Mouse (Mus musculus) right cerebral cortex, postnatal 36 days (tissue): Measurements from ENCODE around the gene Polr1c.
A peak's percentile ranks its signal among the peaks of the same experiment; 100 is the strongest.

Experiments
- DNase-seq, 2 experiments: peaks; one replicate each; pipeline ENCODE4 v3.0.0; 2022; ENCODE audit warnings: low spot score in 2 of 2, mixed read lengths in 1 of 2

Polr1c gene

DNA sequence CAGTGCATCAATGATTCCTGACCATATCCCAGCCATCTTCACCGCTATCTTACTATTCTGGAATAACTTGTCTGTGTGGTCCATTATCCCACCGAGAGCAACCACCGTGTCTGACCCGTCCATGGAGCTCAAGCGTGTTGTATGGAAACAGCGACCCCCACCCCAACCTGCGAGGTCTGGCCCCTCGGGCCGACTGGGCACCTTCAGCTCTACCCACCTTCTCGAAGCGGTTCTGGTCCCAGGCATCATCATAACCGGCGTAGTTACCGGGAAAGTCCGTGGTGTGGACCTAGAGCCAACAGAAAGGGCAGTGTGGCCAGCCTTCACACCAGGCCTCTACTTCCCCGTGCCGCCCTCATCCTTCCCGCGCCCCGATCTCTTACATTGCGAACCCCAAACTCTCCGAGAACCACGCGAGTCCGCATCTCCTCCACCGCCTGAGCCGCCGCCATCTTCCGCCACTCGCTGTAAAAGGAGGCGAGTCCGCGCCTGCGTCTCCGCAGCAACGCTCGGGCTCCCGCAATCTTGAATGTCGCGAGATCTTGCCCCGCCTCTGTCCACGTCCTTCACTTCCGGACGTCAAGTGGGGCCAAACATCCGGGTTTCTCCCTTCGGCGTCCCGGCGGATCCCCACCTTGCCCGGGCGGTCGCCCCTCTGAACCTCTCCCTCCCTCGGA lies at the start of gene Polr1c, which contains the start of gene Yipf3:
Polr1c (minus strand) TSS at position 543 of the 677 bp plus-strand sequence.
Yipf3 (plus strand) TSS at position 569 of the 677 bp plus-strand sequence.
- peak; percentile 93 for DNase-seq

- no peak for DNase-seq
Measured at GRCm38 (mm10) chr17:46297028-46297363, 49.1 kb upstream of the Polr1c start.

GRCm38 (mm10) chr17:46296601-46297000 lies 48.7 kb upstream of the Polr1c start:
- no peak for DNase-seq

DNA sequence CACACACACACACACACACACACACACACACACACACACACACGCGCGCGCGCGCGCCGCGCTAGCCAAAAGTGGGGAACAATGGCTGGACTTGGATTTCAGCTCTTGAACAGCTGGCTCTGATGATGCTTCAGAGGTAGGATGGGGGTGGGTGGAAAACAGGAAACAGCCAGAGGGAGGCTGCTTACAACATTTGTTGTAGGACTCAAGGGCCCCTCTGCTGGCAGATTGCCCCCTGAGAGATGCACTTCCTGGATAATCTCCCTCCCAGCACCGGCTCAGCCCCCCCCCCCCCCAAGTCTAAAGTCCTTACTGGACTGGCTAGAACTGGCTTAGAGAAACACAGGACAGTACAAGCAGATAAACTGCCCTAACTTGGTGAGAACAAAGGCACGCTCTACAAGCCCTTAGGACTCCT lies 39.8 kb upstream of the Polr1c start:
- no peak for DNase-seq

GRCm38 (mm10) chr17:46285407-46285806 lies 37.6 kb upstream of the Polr1c start:
- no peak for DNase-seq

- no peak for DNase-seq
Measured at GRCm38 (mm10) chr17:46284653-46285052, 36.8 kb upstream of the Polr1c start.

DNA sequence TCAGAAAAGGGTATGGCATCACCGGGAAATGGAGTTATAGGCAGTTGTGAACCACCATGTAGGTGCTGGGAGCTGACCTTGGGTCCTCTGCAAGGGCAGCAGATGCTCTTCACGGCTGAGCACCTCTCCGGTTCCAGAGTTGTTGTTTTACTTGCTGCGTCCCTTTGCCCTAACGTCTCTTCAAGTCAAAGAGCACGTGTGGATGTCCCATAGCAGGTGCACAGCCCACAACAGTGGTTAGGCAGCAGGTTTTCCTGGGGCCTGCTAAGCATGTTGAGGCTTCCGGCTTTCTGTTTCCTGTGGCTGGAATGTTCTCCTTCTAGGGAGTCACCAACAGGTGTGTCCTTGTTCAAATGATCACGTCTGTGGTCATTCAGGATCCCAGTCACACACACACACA lies 36.1 kb upstream of the Polr1c start:
- DNase-seq: no peak

DNA sequence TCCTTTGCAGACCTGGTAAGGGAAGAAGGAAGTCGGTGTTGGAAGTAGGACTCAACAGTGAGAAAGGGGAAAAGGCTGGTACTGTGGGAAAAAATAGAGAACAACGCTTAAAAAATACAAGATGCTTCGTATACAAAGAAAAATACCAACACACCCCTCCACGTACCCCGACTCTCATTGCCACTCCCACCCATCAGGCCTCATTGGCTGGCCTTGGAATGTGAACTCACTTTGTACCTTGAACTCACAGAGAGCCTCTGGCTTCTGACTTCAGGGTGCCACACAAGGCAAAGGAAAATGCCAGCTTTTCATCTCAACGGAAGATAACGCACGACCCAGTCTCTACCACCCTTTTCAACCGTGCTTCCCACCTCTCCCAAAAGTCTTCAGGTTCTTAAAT lies 35.3 kb upstream of the Polr1c start:
- DNase-seq: no peak

DNA sequence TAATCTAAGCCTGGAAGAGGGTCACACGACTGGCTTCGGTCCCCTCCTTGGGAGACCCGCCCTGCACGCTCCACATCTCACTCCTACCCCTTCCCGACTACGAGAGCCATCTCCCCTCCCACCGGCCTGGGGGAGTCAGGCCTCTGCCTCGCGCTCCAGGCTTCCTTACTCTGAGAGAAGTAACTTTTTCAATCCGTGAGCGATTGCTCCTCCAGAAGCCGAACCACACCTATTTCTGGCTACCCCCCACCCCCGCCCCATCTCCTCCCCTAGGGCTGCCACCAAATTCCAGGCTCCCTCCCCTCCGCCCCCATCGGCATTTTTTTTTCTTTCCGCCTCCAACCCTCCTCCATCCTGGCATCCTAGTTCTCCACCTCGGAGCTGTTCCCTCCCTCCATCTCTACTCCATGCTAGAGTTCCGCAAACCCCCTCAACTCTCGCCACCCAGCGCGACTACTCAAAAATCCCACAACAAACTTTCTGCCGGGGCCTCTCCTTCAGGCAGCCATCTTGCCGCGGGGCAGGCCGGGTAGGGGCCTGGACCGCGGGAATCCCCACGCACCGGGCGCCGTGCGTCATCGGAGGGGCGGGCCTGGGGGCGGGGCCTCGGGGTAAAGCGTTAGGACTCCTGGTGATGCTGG lies 34.7 kb upstream of the Polr1c start, which contains the start of gene Tjap1:
Tjap1 (minus strand) TSS at position 544 of the 641 bp plus-strand sequence.
- peak; percentile 73 to 80 for DNase-seq

GRCm38 (mm10) chr17:46278011-46278765 lies 30.3 kb upstream of the Polr1c start:
- DNase-seq: no peak

GRCm38 (mm10) chr17:46277586-46277985 lies 29.7 kb upstream of the Polr1c start:
- DNase-seq: no peak

- no peak for DNase-seq
Measured at GRCm38 (mm10) chr17:46275506-46275905, 27.7 kb upstream of the Polr1c start.

GRCm38 (mm10) chr17:46275034-46275433 lies 27.2 kb upstream of the Polr1c start:
- DNase-seq: no peak

- DNase-seq: no peak
Measured at GRCm38 (mm10) chr17:46274465-46274864, 26.6 kb upstream of the Polr1c start.

GRCm38 (mm10) chr17:46273803-46274236 lies 26.0 kb upstream of the Polr1c start:
- DNase-seq: peak in 1 of 2 experiments; percentile 65

DNA sequence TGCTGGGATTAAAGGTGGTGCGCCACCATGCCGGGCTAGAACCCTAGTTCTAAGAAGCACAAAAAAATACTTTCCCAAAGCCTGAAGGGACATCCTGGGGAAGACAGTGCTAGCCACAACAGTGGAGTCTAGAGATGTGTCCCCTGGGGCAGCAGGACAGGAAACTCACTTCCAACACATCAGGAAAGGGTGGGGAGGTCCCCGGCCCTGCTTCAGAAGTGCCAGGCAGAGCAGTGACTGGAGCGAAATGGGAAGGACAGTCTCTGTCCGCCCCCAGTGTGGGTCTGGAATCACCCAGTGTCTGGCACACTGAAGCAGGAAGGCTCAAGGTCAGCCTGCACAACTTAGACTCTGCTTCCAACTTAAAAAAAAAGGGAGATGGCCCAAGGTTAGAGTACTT lies 24.8 kb upstream of the Polr1c start:
- DNase-seq: no peak

DNA sequence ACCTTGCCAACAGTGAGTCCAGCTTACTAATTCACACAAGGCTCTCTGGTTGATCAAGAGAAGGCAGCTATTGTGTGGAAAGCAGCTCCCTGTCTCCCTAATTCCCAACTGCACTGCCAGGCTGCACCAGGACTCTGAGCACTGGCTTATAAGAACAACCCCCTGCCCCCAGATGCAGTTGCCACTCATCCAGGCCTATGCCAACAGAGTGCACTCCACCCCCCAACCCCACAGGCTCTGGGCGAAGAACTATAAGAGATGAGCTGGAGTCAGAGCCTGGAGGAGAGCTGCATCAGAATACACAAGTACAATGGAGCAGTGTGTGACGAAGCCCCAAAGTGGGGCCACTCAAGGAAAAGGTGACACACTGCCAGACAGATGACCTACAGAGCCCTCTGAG lies 24.2 kb upstream of the Polr1c start:
- no peak for DNase-seq

GRCm38 (mm10) chr17:46269771-46270534 lies 22.1 kb upstream of the Polr1c start:
- no peak for DNase-seq

GRCm38 (mm10) chr17:46268026-46268720 lies 20.3 kb upstream of the Polr1c start:
- DNase-seq: no peak

GRCm38 (mm10) chr17:46267511-46267910 lies 19.7 kb upstream of the Polr1c start:
- DNase-seq: no peak

- DNase-seq: no peak
Measured at GRCm38 (mm10) chr17:46266986-46267385, 19.1 kb upstream of the Polr1c start.
